Mouse (Mus musculus): ENCODE measurements around the gene Pex10. TPM values are rescaled to one million over a fixed set of nuclear protein-coding genes. Genes with fewer than 3 reads are reported as not detected.

Gene Pex10
- 23.8 and 26.0 TPM in 2 replicates for polyA plus RNA-seq (2016; fragmentation: Nextera tagmentation; extraction: Ambion mirVana)

- Histone ChIP-seq H3K4me1 (peaks cover 25% of the 10 kb centered on the region), H3K27me3 (ENCODE audit: low read depth, poor library complexity, severe bottlenecking) (no peaks in the 10 kb centered on the region), H3K36me3 (peaks cover 41% of the 10 kb centered on the region), H3K27ac (peak within 1 kb of the TSS; percentile 85), H3K4me3 (peak within 1 kb of the TSS; percentile 76), H3K9me3 (replicated peaks) (no peaks in the 10 kb centered on the region)
- DNase-seq (ENCODE audit: low spot score): peak; percentile 99
- under 1% methylated on average over 48 of the region's 48 CpGs for WGBS
These were observed at the start of gene Pex10 for GRCm38 (mm10) chr4:155066834-155067522. Pex10 (plus strand) TSS chr4:155067016.

GRCm38 (mm10) chr4:155017253-155017878 is 49.5 kb upstream of the Pex10 start:
- Histone ChIP-seq H3K4me1 (peaks cover 65% of the 10 kb centered on the region), H3K9me3 (replicated peaks) (no peaks in the 10 kb centered on the region), H3K27me3 (ENCODE audit: low read depth, poor library complexity, severe bottlenecking) (peaks cover 17% of the 10 kb centered on the region), H3K4me3 (no peak overlapping the region), H3K36me3 (no peaks in the 10 kb centered on the region), H3K27ac (no peak overlapping the region)
- no peak for DNase-seq (ENCODE audit: low spot score)
- WGBS: 80% methylated on average over 11 of the region's 11 CpGs

DNA sequence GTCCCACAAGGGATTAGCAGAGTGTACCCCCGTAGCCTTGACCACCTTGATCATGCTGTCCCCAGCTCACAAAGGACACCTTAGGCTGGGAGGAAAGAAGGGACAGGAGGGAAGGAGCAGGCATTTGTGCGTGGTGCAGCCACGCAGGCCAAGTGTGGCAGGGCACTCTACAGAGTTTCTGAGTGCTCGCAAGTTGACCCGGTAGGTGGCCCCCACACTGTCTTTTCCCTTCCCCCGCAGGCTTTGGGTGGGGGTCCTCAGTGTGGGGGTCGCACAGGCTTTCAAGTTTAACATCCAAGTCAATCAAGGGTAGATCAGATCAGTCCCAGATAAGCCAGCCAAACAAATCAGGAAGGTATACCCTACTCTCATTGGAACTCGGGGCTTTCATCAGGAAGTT is 48.8 kb upstream of the Pex10 start:
- peaks cover 17% of the 10 kb centered on the region for H3K27me3 ChIP-seq (ENCODE audit: low read depth, poor library complexity, severe bottlenecking)
- no peak overlapping the region for H3K4me3 ChIP-seq
- H3K4me1 ChIP-seq: peaks cover 58% of the 10 kb centered on the region
- no peak overlapping the region for H3K27ac ChIP-seq
- no peaks in the 10 kb centered on the region for H3K9me3 ChIP-seq (replicated peaks)
- H3K36me3 ChIP-seq: no peaks in the 10 kb centered on the region
- 68% methylated on average over 8 of the region's 8 CpGs for WGBS
- DNase-seq (ENCODE audit: low spot score): no peak

DNA sequence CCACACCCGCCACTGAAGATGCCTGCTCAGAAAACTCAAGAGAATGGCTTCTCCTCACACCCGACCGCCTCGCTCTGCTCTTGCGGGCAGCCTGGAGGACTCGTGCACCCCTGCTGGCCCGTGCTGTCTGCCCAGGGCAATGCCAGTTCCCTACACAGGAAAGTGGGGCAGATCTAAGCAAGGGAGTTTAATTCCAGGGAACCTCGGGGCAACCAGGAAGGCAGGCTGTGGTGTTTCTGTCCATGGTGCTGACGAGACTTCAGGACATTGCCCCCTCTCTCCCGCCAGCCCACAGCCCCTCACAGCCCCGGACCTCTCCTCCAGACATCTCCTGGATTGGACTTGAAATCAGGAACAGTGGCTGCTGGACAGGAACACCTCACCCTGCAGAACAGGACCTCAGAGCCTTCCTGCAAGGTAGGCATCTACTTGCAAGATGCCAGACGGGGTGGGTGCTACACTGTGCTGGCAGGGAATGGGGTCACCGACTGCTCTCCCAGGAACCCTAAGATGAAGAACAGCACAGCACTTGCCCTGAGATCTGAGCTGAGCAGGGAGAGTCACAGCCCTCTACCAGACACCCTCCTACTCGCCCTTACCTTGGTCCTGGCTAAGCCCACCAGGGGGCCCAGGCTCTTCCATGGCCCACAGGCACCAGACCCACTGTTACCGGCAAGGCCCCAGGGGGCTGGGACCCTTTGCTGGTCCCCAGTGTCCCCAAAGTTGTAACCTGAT is 48.0 kb upstream of the Pex10 start:
- peaks cover 17% of the 10 kb centered on the region for H3K27me3 ChIP-seq (ENCODE audit: low read depth, poor library complexity, severe bottlenecking)
- 5% methylated on average over 15 of the region's 15 CpGs for WGBS

DNA sequence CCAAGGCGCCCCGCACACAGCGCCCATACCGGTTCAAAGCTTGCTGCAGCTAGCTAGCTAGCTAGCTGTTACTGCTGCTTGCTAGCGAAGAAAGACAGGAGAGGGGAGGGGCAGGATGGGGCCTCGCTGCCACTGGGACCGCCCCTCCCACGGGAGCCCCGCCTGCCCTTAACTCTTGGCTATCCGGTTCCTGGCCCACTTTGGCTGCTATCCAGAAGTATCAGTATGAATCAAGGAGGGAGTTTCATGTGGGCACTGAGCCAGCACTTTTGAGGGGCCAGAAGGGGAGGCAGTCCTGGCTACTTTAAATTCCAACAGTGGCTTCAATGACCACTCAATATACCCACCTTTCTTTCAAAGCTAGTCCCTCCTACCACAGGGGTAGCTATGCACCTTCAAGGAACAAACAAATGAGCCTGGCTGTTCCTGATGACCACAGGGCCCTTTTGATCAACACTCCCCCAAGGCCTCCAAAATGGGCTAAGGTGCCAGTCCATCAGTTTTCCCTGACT is 47.4 kb upstream of the Pex10 start:
- Histone ChIP-seq H3K4me1 (peaks cover 52% of the 10 kb centered on the region), H3K27me3 (ENCODE audit: low read depth, poor library complexity, severe bottlenecking) (peaks cover 17% of the 10 kb centered on the region), H3K27ac (no peak overlapping the region), H3K4me3 (0 out of 2 replicates have a peak overlapping the region, but pooled peaks have one; percentile 8), H3K9me3 (replicated peaks) (no peaks in the 10 kb centered on the region), H3K36me3 (no peaks in the 10 kb centered on the region)
- DNase-seq (ENCODE audit: low spot score): no peak
- 2% methylated on average over 10 of the region's 10 CpGs for WGBS

More for the DNA sequence above, 48.0 kb upstream of the Pex10 start:
- no peaks in the 10 kb centered on the region for H3K9me3 ChIP-seq (replicated peaks)
- DNase-seq (ENCODE audit: low spot score): peak; percentile 80
- 0 out of 2 replicates have a peak overlapping the region, but pooled peaks have one; percentile 8 for H3K4me3 ChIP-seq
- peaks cover 55% of the 10 kb centered on the region for H3K4me1 ChIP-seq
- no peak overlapping the region for H3K27ac ChIP-seq
- no peaks in the 10 kb centered on the region for H3K36me3 ChIP-seq

GRCm38 (mm10) chr4:155020141-155020540 is 46.7 kb upstream of the Pex10 start:
- WGBS: 54% methylated on average over 1 of the region's 1 CpGs
- peaks cover 17% of the 10 kb centered on the region for H3K27me3 ChIP-seq (ENCODE audit: low read depth, poor library complexity, severe bottlenecking)
- H3K36me3 ChIP-seq: no peaks in the 10 kb centered on the region
- H3K27ac ChIP-seq: no peak overlapping the region
- no peak overlapping the region for H3K4me3 ChIP-seq
- no peaks in the 10 kb centered on the region for H3K9me3 ChIP-seq (replicated peaks)
- no peak for DNase-seq (ENCODE audit: low spot score)
- H3K4me1 ChIP-seq: peaks cover 44% of the 10 kb centered on the region

DNA sequence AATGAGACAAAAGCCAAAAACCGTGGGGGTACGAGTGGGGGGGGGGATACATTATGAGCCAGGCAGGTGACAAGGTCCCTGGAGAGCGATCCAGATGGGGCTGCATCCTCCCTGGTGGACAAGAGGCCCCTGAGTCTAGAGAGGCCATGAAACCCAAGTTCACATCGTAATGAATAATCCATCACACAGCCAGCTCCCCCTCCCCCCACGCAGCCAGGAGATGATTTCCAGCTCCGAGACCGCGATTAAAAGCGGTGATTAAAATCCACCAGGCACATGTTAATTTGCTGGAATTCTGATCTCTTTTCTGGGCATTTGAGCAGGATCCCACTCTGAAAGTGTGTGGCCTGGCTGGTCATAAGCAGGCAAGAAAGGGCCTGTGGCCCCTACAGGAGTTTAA is 46.0 kb upstream of the Pex10 start:
- Histone ChIP-seq H3K9me3 (replicated peaks) (no peaks in the 10 kb centered on the region), H3K4me3 (no peak overlapping the region), H3K36me3 (no peaks in the 10 kb centered on the region), H3K27me3 (ENCODE audit: low read depth, poor library complexity, severe bottlenecking) (peaks cover 17% of the 10 kb centered on the region), H3K27ac (no peak overlapping the region), H3K4me1 (peaks cover 37% of the 10 kb centered on the region)
- 72% methylated on average over 9 of the region's 9 CpGs for WGBS
- no peak for DNase-seq (ENCODE audit: low spot score)

GRCm38 (mm10) chr4:155022228-155022855 is 44.5 kb upstream of the Pex10 start:
- no peak overlapping the region for H3K27ac ChIP-seq
- no peaks in the 10 kb centered on the region for H3K9me3 ChIP-seq (replicated peaks)
- no peaks in the 10 kb centered on the region for H3K36me3 ChIP-seq
- no peak for DNase-seq (ENCODE audit: low spot score)
- WGBS: 73% methylated on average over 7 of the region's 7 CpGs
- H3K27me3 ChIP-seq (ENCODE audit: low read depth, poor library complexity, severe bottlenecking): peaks cover 15% of the 10 kb centered on the region
- H3K4me3 ChIP-seq: no peak overlapping the region
- peaks cover 30% of the 10 kb centered on the region for H3K4me1 ChIP-seq

DNA sequence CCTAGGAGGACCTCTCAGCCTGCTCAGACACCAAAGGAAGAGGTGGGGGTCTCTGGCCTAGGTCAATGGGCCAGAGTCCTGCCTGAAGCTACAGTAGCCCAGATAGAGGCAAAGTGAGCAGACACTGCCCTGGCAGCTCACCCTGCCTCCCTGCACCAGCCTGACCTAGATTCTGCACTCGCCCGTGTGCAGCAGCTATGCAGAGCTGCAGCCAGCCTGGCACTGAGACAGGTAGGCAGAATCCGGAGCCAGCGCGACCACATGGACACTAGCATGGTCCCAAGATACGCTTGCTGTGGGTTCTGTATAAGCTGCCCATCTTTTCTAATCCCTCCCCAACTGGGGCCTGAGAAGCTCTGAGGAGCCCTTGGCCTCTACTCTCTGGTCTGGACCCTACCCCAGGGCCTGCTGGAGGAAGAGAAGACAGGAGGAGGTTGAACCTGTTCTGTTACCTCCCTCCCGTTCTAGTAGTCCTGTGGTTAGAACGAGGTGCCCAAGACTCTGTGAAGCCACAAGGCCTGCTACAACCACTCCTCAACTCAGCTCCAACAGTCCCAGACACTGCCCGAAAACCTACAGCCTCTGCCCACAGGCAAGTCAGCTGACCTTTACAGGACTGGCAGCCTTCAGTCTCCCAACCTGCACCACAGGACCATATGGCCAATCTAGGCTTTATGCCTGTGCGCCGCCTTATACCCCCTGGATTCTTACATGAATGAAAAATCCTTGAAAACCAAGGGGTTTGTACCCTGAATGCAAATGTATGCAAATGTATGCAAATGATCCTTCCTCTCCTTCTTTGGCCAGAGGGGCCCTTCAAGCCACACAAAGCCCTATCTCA is 42.4 kb upstream of the Pex10 start:
- no peak for DNase-seq (ENCODE audit: low spot score)
- H3K4me3 ChIP-seq: no peak overlapping the region
- WGBS: 86% methylated on average over 11 of the region's 11 CpGs
- peaks cover 15% of the 10 kb centered on the region for H3K4me1 ChIP-seq
- H3K27me3 ChIP-seq (ENCODE audit: low read depth, poor library complexity, severe bottlenecking): 0 out of 2 replicates have a peak, but pooled peaks cover 5% of the 10 kb centered on the region
- no peaks in the 10 kb centered on the region for H3K9me3 ChIP-seq (replicated peaks)
- H3K36me3 ChIP-seq: no peaks in the 10 kb centered on the region
- no peak overlapping the region for H3K27ac ChIP-seq

- Histone ChIP-seq H3K9me3 (replicated peaks) (no peaks in the 10 kb centered on the region), H3K27me3 (ENCODE audit: low read depth, poor library complexity, severe bottlenecking) (peaks cover 75% of the 10 kb centered on the region), H3K36me3 (no peaks in the 10 kb centered on the region), H3K4me1 (peaks cover 37% of the 10 kb centered on the region), H3K4me3 (no peak overlapping the region), H3K27ac (no peak overlapping the region)
- no peak for DNase-seq (ENCODE audit: low spot score)
- WGBS: 35% methylated on average over 6 of the region's 6 CpGs
These were observed 33.7 kb upstream of the Pex10 start for GRCm38 (mm10) chr4:155033115-155033514.

DNA sequence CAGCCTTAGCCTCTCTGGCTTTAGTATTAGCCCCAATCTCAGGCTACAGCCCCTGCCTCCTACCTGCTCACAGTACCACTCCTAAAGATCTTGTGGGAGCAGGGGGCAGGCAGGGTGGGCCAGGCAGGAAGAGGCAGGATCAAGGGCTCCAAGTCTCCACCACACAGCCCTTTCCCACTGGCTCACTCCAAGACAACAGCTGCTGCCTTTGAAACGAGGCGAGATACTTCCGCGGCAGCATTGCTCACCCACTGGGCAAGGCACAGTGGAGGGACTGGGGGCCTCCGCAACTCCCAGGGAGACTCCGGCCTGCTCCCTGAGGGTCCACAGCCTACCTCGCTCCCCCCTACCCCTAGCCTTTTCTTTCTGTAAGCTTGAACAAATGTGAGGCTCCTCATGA is 32.6 kb upstream of the Pex10 start:
- no peaks in the 10 kb centered on the region for H3K36me3 ChIP-seq
- H3K4me1 ChIP-seq: peaks cover 37% of the 10 kb centered on the region
- no peaks in the 10 kb centered on the region for H3K9me3 ChIP-seq (replicated peaks)
- WGBS: 35% methylated on average over 7 of the region's 7 CpGs
- no peak overlapping the region for H3K4me3 ChIP-seq
- peaks cover 75% of the 10 kb centered on the region for H3K27me3 ChIP-seq (ENCODE audit: low read depth, poor library complexity, severe bottlenecking)
- no peak for DNase-seq (ENCODE audit: low spot score)
- no peak overlapping the region for H3K27ac ChIP-seq

GRCm38 (mm10) chr4:155034787-155035186 is 32.0 kb upstream of the Pex10 start:
- H3K27me3 ChIP-seq (ENCODE audit: low read depth, poor library complexity, severe bottlenecking): peaks cover 80% of the 10 kb centered on the region
- no peak for DNase-seq (ENCODE audit: low spot score)
- no peak overlapping the region for H3K4me3 ChIP-seq
- no peaks in the 10 kb centered on the region for H3K9me3 ChIP-seq (replicated peaks)
- peaks cover 35% of the 10 kb centered on the region for H3K4me1 ChIP-seq
- 70% methylated on average over 13 of the region's 13 CpGs for WGBS
- no peak overlapping the region for H3K27ac ChIP-seq
- no peaks in the 10 kb centered on the region for H3K36me3 ChIP-seq

Data from limb, embryonic 10.5 days (tissue).